Mouse (Mus musculus) heart, adult 2 months (tissue): ENCODE results near the gene Bcl2l12. TPM values are rescaled to one million over a fixed set of nuclear protein-coding genes. Genes with fewer than 3 reads are reported as not detected.

ENCODE experiments used
- DNase-seq, 2 experiments: peaks; one replicate each; pipeline ENCODE4 v3.0.0; 2021
- H3K27ac ChIP-seq: fragments of 200-600 bp; 2 replicates; pipeline ENCODE4 v1.8.1; 2022
- H3K27me3 ChIP-seq: fragments of 200-500 bp; 2 replicates; pipeline ENCODE4 v1.6.1; 2012; ENCODE audit warnings: mild to moderate bottlenecking, low read length, inconsistent platforms, mixed read lengths; ENCODE audit not compliant: control insufficient read depth, insufficient read depth
- H3K36me3 ChIP-seq: fragments of 200-500 bp; 2 replicates; pipeline ENCODE4 v1.6.1; 2012; ENCODE audit warnings: low read length, inconsistent platforms; ENCODE audit not compliant: control insufficient read depth, insufficient read depth
- H3K4me1 ChIP-seq: fragments of 200-500 bp; 2 replicates; pipeline ENCODE4 v1.6.1; 2011; ENCODE audit warnings: low read length; ENCODE audit not compliant: control insufficient read depth, insufficient read depth
- H3K4me3 ChIP-seq: fragments of 200-600 bp; 2 replicates; pipeline ENCODE4 v1.8.1; 2022
- H3K79me2 ChIP-seq: fragments of 200-500 bp; replicated peaks from 2 replicates; pipeline ENCODE4 v1.6.1; 2012; ENCODE audit warnings: mild to moderate bottlenecking, inconsistent platforms, low read length, moderate library complexity, mixed read lengths; ENCODE audit not compliant: control insufficient read depth, insufficient read depth
- H3K9ac ChIP-seq: fragments of 200-500 bp; 2 replicates; pipeline ENCODE4 v1.6.1; 2012; ENCODE audit warnings: low read depth, mild to moderate bottlenecking, control low read depth, inconsistent platforms, low read length, mixed read lengths
- CTCF ChIP-seq: fragments of 200-600 bp; IDR thresholded peaks from 2 replicates; pipeline ENCODE4 v1.8.1; 2022; ENCODE audit warnings: antibody characterized with exemption, mild to moderate bottlenecking, moderate library complexity
- EP300 ChIP-seq: fragments of 200-500 bp; IDR thresholded peaks from 2 replicates; pipeline ENCODE4 v1.6.1; 2011; ENCODE audit warnings: low read depth, low read length, control low read depth; ENCODE audit not compliant: insufficient read depth
- POLR2A ChIP-seq: fragments of 200-500 bp; IDR thresholded peaks from 2 replicates; pipeline ENCODE4 v1.6.1; 2011; ENCODE audit warnings: mild to moderate bottlenecking, low read depth, low read length, control low read depth; ENCODE audit not compliant: insufficient read depth
- WGBS: fragments of 180-500 bp; shearing (Covaris S2); methylation state at CpG from one replicate; pipeline ENCODE4 v1.1.7; 2018; 5-methylcytosine and 5-hydroxymethylcytosine counted together
- intact Hi-C: fragments of 180-260 bp; cut with DNase I; formaldehyde crosslinking; loops from one replicate; pipeline ENCODE4 v1.15.1; 2025
- polyA plus RNA-seq: library from polyadenylated mRNA; depleted of rRNA; stranded (reverse); fragments of >200 nt; gene quantifications from 2 replicates; pipeline ENCODE4 v1.2.3, GENCODE M21; 2012
- total RNA-seq, 2 experiments: library from RNA; stranded (reverse); gene quantifications; 2 replicates each; pipeline ENCODE4 v1.2.3; 2021

Gene Bcl2l12
- total and polyA plus RNA-seq, 3 experiments: 9.5 to 19.2 (median 11.5) TPM

DNA sequence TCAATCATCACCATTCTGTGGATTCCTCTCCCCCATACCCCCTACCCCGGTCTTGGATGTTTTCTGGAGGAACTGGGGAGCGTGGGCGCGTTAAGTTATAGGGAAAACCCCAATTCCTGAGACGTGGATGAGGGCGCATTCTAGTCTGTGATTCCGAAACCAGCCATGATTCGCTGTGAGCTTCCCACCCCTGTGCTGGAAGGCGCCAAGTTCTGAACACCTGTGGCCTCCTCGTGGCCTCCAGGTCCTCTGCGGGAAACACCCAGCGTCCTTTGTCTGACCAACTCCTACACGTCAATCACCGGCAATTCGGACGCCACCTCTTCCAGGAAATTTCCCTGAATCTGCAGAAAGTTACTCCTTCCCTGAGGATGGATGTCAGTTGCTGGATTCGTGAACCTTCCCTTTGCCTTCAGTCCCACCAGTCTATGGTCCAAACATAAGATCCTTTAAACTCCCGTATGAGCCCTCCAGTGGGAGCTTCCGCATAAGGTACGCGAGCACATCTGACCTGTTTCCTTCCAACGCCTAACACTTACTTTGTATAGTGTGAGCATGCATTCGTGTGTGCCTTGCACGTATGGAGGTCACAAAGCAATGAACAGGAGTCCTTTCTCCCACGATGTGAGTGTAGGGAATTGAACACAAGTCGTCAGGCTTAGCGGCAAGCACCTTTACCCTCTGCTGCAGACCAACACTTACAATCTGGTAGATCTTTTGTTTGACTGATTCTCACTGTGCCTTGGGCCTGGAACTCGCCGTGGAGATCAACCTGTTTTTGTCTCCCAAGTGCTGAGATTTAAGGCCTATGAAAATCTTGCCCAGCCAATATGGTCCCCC, 11.4 kb downstream of the Bcl2l12 start:
- Histone ChIP-seq H3K4me1 (peaks cover 7% of the 10 kb centered on the region), H3K4me3 (peak overlapping the region; percentile 64), H3K36me3 (no peaks in the 10 kb centered on the region), H3K27me3 (no peaks in the 10 kb centered on the region), H3K27ac (peak overlapping the region; percentile 93), H3K79me2 (peaks cover 3% of the 10 kb centered on the region), H3K9ac (peak overlapping the region; percentile 69)
- TF ChIP-seq CTCF (no peak), POLR2A (peak; percentile 85), EP300 (0 out of 2 replicates have a peak, but pooled peaks have one; percentile 4)
- intact Hi-C loops: loop anchor here (5.0 kb wide), 1 partner anchor 65 kb away; the partner anchor contains the start of gene Prr12
- WGBS: under 1% methylated on average over 29 of the region's 29 CpGs
- DNase-seq: no peak

DNA sequence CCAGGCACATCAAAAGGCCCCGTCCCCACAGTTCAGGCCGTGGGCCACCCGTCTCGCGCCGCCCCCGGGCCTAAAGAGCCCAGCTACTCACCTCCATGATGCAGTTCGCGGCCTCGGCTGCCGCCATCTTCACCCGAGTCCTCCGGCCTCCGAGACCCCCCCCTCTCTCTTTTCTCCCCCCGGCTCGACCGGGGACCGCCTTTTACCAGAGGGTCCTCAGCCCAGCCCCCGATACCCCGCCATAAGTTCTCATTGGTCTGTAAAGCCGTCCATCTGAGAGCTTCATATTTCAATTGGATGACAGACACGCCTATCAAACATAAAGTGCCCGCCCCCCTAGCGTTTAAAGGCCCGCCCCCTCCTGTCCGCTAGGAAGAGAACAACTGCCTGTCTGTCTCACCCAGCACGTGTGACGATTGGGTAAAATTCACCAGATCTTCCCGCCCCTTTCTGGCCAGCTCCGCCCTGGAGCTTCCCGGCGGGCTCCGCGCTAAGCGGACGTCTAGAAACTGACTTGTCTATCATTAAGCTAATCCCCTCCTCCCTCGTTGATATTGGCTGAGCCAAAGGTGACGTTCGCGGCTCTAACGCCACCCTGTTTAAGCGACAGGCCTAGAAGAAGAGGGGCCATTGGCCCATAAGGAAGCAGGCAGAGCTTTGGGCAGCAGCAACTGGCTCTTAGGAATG, 12.2 kb downstream of the Bcl2l12 start, which contains the start of gene Prmt1:
Prmt1 (minus strand) TSS at position 377 of the 687 bp plus-strand sequence.
- Histone ChIP-seq H3K36me3 (no peaks in the 10 kb centered on the region), H3K9ac (peak within 1 kb of the TSS; percentile 92), H3K27ac (peak within 1 kb of the TSS; percentile 94), H3K27me3 (no peaks in the 10 kb centered on the region), H3K79me2 (peaks cover 3% of the 10 kb centered on the region), H3K4me3 (peak within 1 kb of the TSS; percentile 100), H3K4me1 (peaks cover 7% of the 10 kb centered on the region)
- TF ChIP-seq POLR2A (peak; percentile 72), EP300 (0 out of 2 replicates have a peak, but pooled peaks have one; percentile 54), CTCF (no peak)
- under 1% methylated on average over 42 of the region's 42 CpGs for WGBS
- intact Hi-C loops: loop anchor here (5.0 kb wide), 1 partner anchor 66 kb away; the partner anchor contains the start of gene Prr12
- DNase-seq: peak; percentile 97 to 100

DNA sequence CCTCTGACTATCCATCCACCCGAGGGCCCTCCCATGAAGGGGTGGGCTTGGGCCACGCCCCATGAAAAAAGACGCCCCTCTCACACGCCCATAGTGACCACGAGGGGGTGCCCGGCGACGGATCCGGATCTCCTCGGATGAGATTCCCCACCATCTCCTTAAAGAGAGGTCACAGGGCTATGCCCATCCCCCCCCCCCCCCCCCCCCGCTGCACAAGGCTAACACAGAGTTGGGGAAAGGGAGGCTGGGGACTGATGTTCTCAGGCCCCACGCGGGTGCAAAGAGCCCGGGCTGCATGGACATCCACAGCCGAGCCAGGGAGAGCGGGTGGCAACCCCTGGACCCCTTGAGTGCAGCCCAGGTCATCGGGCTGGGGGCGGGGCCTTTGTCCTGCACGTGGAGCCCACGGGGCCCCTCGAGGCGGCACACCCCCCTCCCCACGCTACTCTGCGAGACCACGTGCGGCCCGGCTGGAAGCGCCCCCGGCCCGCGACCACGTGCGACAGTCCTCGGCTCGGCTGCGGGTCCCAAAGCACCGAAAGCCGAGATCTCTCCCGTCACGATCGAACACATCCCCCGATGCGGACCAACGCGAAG, 12.8 kb downstream of the Bcl2l12 start:
- intact Hi-C loops: loop anchor here (2.0 to 5.0 kb wide), 2 partner anchors 33 to 67 kb away; partner anchors contain the start of gene Prr12
- H3K4me3 ChIP-seq: peak overlapping the region; percentile 100
- peaks cover 7% of the 10 kb centered on the region for H3K4me1 ChIP-seq
- DNase-seq: peak; percentile 73
- TF ChIP-seq POLR2A: no peak
- TF ChIP-seq CTCF: peak; percentile 49
- no peak for TF ChIP-seq EP300
- WGBS: 1% methylated on average over 45 of the region's 45 CpGs
- H3K79me2 ChIP-seq: peaks cover 3% of the 10 kb centered on the region
- H3K27me3 ChIP-seq: no peaks in the 10 kb centered on the region
- no peaks in the 10 kb centered on the region for H3K36me3 ChIP-seq
- peak overlapping the region; percentile 94 for H3K27ac ChIP-seq
- peak overlapping the region; percentile 92 for H3K9ac ChIP-seq

- intact Hi-C loops: loop anchor here (2.0 to 5.0 kb wide), 4 partner anchors 34 to 218 kb away; partner anchors contain the start of genes Ccdc155, Flt3l, Gm45713 and Prr12
- Histone ChIP-seq H3K4me1 (peaks cover 7% of the 10 kb centered on the region), H3K4me3 (no peak overlapping the region), H3K36me3 (no peaks in the 10 kb centered on the region), H3K27me3 (no peaks in the 10 kb centered on the region), H3K79me2 (peaks cover 3% of the 10 kb centered on the region), H3K9ac (no peak overlapping the region), H3K27ac (no peak overlapping the region)
- no peak for DNase-seq
- WGBS: 54% methylated on average over 3 of the region's 3 CpGs
- TF ChIP-seq CTCF (no peak), POLR2A (no peak), EP300 (no peak)
Observed at GRCm38 (mm10) chr7:44984833-44985164, 13.7 kb downstream of the Bcl2l12 start.

DNA sequence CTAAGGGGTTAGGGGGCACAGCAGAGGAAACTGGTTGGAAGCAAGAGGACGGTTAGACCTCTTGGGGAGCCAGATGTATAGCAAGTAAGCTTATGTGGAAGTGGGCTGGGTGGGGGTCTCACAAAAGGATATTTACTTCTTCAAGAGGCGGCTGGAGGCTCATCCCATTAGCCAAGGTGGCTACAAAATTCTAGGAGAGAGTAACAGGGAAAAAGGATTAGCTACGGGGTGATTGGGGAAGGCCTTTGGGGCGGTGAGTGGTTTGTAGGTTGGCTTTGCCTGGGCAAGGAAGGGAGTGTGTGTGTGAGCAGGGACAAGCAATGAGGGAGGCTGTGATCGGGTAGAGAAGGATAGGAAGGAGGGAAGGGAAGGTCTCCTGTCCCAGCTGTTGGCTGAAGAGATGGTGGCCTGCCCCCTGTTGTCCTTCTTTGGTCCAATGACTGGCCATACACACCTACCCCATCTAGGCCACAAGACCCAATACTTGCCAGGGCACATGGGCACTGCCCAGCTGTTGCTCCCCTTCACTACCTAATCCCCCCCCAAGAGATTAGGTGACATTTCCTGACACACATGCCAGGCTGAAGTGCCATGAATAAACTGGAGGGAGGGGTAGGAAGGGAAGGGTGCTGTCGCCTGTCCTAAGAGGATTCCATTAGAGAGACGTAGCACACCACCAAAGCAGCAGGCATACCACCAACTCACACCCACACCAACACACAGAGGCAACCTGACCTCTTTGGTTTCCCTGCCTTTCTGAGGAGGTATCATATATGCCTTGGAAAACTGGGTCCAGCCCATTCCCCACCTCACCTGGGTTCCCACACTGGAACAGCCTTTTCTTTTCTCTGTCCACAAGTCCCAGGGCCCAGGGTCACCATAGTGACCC, 14.3 kb downstream of the Bcl2l12 start:
- DNase-seq: no peak
- peaks cover 3% of the 10 kb centered on the region for H3K79me2 ChIP-seq
- no peak for TF ChIP-seq CTCF
- no peak for TF ChIP-seq POLR2A
- TF ChIP-seq EP300: no peak
- H3K27ac ChIP-seq: no peak overlapping the region
- 60% methylated on average over 7 of the region's 7 CpGs for WGBS
- H3K4me3 ChIP-seq: no peak overlapping the region
- no peaks in the 10 kb centered on the region for H3K27me3 ChIP-seq
- peaks cover 7% of the 10 kb centered on the region for H3K4me1 ChIP-seq
- no peaks in the 10 kb centered on the region for H3K36me3 ChIP-seq
- no peak overlapping the region for H3K9ac ChIP-seq
- intact Hi-C loops: loop anchor here (1.0 to 5.0 kb wide), 4 partner anchors 35 to 218 kb away; partner anchors contain the start of genes Ccdc155, Flt3l and Gm45713
